Mouse (Mus musculus) midbrain, embryonic 14.5 days (tissue): ENCODE data around the gene Cyp2d9. TPM values are rescaled to one million over a fixed set of nuclear protein-coding genes. Genes with fewer than 3 reads are reported as not detected.
"Not testable (repeated sequence)": the region's sequence is repeated elsewhere in the genome, so short reads cannot be mapped to it uniquely, and the experiment has no call there.

ENCODE experiments used
- ATAC-seq: fragments of 200-750 bp; cut with Nextera tagmentation; 2 replicates; pipeline ENCODE4 v1.8.0; 2017; ENCODE audit warnings: moderate number of reproducible peaks, moderate library complexity; ENCODE audit not compliant: low FRiP score, low TSS enrichment
- DNase-seq: peaks from one replicate; pipeline ENCODE4 v3.0.0-alpha.2; 2015
- H3K27ac ChIP-seq: fragments of 300-500 bp; sonication (generic); replicated peaks from 2 replicates; pipeline ENCODE4 v1.5.1; 2014; ENCODE audit warnings: mild to moderate bottlenecking, low read depth, low read length, moderate library complexity
- H3K27me3 ChIP-seq: fragments of 300-500 bp; sonication (generic); 2 replicates; pipeline ENCODE4 v1.6.1; 2014; ENCODE audit warnings: low read length, control low read depth, mixed read lengths; ENCODE audit not compliant: control insufficient read depth, insufficient read depth
- H3K36me3 ChIP-seq: fragments of 300-500 bp; sonication (generic); 2 replicates; pipeline ENCODE4 v1.6.1; 2014; ENCODE audit warnings: low read length, control low read depth; ENCODE audit not compliant: control insufficient read depth, insufficient read depth
- H3K4me1 ChIP-seq: fragments of 300-500 bp; sonication (generic); 2 replicates; pipeline ENCODE4 v1.6.1; 2014; ENCODE audit warnings: mild to moderate bottlenecking, antibody characterized with exemption, low read length, control low read depth; ENCODE audit not compliant: control insufficient read depth, insufficient read depth
- H3K4me2 ChIP-seq: fragments of 300-500 bp; sonication (generic); 2 replicates; pipeline ENCODE4 v1.6.1; 2014; ENCODE audit warnings: mild to moderate bottlenecking, low read length, moderate library complexity
- H3K4me3 ChIP-seq: fragments of 300-500 bp; sonication (generic); replicated peaks from 2 replicates; pipeline ENCODE4 v1.5.1; 2014; ENCODE audit warnings: low read depth, low read length
- H3K9ac ChIP-seq: fragments of 300-500 bp; sonication (generic); replicated peaks from 2 replicates; pipeline ENCODE4 v1.6.1; 2014; ENCODE audit warnings: mild to moderate bottlenecking, low read length, moderate library complexity
- H3K9me3 ChIP-seq: fragments of 300-500 bp; sonication (generic); 2 replicates; pipeline ENCODE4 v1.6.1; 2016; ENCODE audit warnings: low read length, control low read depth, mixed read lengths; ENCODE audit not compliant: control insufficient read depth
- WGBS: fragments of 180-500 bp; shearing (Covaris S2); extraction: QIAGEN DNeasy Blood & Tissue Kit; methylation state at CpG from one replicate; pipeline ENCODE4 v1.1.7; 2014; 5-methylcytosine and 5-hydroxymethylcytosine counted together
- polyA plus RNA-seq: library from polyadenylated mRNA; unstranded; fragments of >200 nt; fragmentation: Nextera tagmentation; extraction: Ambion mirVana; gene quantifications from 2 replicates; pipeline ENCODE4 v1.2.1, GENCODE M21; 2014

Gene Cyp2d9
- not detected in 2 replicates for polyA plus RNA-seq

DNA sequence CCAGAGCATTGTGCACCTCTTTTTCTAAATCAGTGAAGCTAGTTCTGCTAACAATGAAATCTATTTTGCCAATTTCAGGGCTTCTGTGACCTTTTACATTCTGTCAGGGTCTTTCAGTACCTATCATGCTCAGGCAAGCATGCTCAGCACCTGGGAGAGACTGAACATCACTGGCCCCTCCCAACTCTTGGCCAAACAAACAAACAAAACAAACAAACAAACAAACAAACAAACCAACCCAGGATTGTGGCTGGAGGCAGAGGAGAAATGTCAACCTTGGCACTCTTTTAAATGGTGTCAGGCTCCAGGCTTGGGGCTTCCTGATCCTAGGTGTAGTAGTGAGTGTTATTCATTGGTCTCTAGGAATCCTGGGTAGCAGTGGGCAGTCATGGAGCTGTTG, at the start of gene Cyp2d9:
Cyp2d9 (plus strand) TSS at position 301 of the 400 bp plus-strand sequence.
- Histone ChIP-seq H3K27ac (no peak within 1 kb of the TSS), H3K36me3 (no peaks in the 10 kb centered on the region), H3K9ac (no peak within 1 kb of the TSS), H3K4me3 (no peak within 1 kb of the TSS), H3K4me2 (no peak within 1 kb of the TSS), H3K27me3 (no peaks in the 10 kb centered on the region), H3K4me1 (no peaks in the 10 kb centered on the region), H3K9me3 (peaks cover 18% of the 10 kb centered on the region)
- ATAC-seq (no peak), DNase-seq (no peak)

DNA sequence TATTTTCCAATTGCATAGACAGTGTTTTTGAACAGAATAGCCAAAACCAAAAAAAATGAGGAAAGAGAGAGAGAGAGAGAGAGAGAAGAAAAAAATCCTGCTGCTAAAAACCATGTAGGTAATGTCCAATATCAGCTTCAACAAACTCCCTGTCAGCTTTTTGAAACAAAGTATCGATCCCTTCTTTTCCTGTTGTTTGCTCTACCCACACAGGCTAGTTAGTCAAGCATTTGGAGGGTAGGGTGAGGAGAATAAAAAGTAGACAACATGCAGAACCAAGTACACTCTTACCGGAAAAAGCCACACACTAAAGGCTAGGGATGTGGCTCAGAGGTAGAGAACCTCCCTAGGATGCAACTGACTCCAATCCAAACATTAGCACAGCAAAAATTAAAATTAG, 47.5 kb upstream of the Cyp2d9 start:
- no peak overlapping the region for H3K4me3 ChIP-seq
- no peaks in the 10 kb centered on the region for H3K27me3 ChIP-seq
- peaks cover 4% of the 10 kb centered on the region for H3K4me1 ChIP-seq
- 95% methylated on average over 2 of the region's 2 CpGs for WGBS
- H3K9ac ChIP-seq: no peak overlapping the region
- ATAC-seq: no peak
- no peaks in the 10 kb centered on the region for H3K9me3 ChIP-seq
- no peaks in the 10 kb centered on the region for H3K36me3 ChIP-seq
- H3K4me2 ChIP-seq: no peak overlapping the region
- no peak for DNase-seq
- no peak overlapping the region for H3K27ac ChIP-seq

DNA sequence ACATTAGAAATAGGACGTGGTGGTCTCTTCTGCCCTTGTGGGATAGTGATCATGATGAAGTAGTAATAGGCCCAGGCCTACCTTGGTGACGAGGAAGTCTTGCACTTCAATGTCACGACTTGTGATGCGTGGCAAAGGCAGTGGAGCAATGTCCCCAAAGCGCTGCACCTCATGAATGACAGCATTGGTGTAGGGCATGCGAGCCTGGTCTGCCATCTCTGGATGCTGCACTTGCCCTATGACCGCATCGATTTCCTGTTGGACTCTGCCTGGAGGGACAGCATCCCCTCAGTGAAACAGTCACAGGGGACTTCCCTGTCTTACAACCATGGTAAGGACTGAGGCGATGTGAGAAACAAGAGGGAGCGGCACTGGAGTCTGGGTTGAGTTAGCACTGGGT, 43.3 kb upstream of the Cyp2d9 start:
- H3K27ac ChIP-seq, ATAC-seq: not testable (repeated sequence)
- WGBS: 94% methylated on average over 10 of the region's 10 CpGs

DNA sequence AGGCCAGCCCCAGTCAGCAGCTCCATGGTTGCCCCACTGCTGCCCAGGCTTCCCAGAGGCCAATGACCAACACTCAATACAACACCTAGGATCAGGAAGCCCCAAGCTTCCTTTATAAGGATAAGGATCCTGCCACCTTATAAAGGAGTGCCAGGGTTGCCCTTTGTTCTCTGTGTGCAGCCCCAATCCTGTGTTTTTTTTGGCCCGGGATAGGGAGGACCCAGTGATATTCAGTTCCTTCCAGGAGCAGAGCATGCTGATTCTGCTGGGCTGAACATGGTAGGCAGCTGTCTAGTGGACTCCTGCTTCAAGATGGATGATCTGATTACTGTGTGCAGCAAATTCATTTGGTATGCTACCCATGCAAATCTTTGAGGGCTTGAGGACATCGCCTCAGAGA, 39.3 kb upstream of the Cyp2d9 start, which contains the start of gene Cyp2d11:
Cyp2d11 (minus strand) TSS at position 101 of the 400 bp plus-strand sequence.
- H3K27me3 ChIP-seq, H3K4me2 ChIP-seq, H3K36me3 ChIP-seq, H3K27ac ChIP-seq, H3K4me3 ChIP-seq, H3K9ac ChIP-seq, DNase-seq, H3K4me1 ChIP-seq, H3K9me3 ChIP-seq, ATAC-seq: not testable (repeated sequence)
- whole genome bisulfite sequencing: 91% methylated on average over 2 of the region's 2 CpGs

More for the DNA sequence above, 43.3 kb upstream of the Cyp2d9 start:
- H3K9ac ChIP-seq, H3K27me3 ChIP-seq, H3K4me3 ChIP-seq, H3K9me3 ChIP-seq, H3K4me2 ChIP-seq, H3K36me3 ChIP-seq, DNase-seq, H3K4me1 ChIP-seq: not testable (repeated sequence)

DNA sequence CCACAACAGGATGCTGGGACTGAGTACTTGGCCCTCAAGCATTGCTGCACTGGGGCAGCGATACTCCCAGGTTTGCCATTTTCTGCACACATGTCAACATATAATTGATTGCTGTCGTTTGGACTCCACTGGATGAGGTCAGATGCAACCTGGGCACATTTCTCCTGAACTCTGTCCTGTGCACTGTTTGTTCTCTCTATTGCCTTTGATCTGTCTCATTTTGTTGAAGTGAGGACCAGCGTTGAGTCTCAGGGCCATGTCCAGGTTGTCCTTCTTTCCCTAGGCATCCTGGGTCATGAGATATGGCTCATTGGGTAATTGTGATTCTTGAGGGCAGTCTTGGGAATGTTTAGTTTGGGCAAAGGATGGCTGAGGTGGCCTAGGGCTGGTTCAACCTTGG, 37.3 kb upstream of the Cyp2d9 start:
- not testable (repeated sequence) for H3K4me1 ChIP-seq, H3K27me3 ChIP-seq, H3K9me3 ChIP-seq, H3K4me3 ChIP-seq, H3K27ac ChIP-seq, H3K9ac ChIP-seq, ATAC-seq, H3K4me2 ChIP-seq, H3K36me3 ChIP-seq, DNase-seq
- WGBS: 88% methylated on average over 3 of the region's 3 CpGs

DNA sequence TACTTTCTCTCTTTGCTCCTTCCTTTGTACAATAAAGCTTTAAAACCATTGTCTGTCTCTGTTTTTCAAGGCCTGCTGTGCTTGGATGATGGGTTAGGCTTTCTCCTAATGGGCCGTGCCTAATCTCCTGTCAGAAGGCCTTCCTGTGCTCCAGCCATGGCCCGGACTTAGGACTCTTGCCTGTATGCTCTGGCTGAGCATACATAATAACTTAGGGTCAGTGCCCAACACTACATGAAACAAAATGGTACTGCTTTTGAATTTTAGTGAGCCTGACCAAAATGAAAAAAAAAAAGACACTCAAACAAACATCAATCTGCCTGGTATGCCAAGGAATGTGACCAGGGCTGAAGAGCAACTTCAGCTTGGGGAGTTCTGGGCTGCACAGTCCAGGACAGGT, 31.7 kb upstream of the Cyp2d9 start:
- Histone ChIP-seq H3K9ac (no peak overlapping the region), H3K4me3 (no peak overlapping the region), H3K27ac (no peak overlapping the region), H3K27me3 (no peaks in the 10 kb centered on the region), H3K4me2 (no peak overlapping the region), H3K9me3 (no peaks in the 10 kb centered on the region), H3K36me3 (no peaks in the 10 kb centered on the region), H3K4me1 (no peaks in the 10 kb centered on the region)
- no peak for DNase-seq
- no peak for ATAC-seq
- 18% methylated on average over 2 of the region's 2 CpGs for WGBS

DNA sequence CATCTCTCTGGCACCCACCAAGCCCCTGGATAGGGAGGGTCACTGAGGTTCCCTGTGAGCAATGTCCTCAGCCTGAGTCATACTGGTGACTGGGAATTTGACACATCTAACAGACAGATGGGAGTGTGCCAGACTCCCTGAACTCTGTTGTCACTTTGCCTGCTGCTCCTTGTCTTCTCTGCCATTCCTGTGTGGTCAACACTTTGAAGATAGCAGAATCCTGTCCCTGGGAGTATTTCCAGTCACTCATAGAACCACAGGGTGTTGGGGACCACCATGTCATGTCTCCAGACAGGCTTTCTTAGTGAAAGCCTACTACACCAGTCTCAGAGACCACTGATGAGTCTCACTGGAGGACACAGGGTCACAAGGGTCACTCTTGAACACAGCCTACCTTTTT, 31.1 kb upstream of the Cyp2d9 start:
- no peaks in the 10 kb centered on the region for H3K4me1 ChIP-seq
- H3K9me3 ChIP-seq: no peaks in the 10 kb centered on the region
- no peak overlapping the region for H3K27ac ChIP-seq
- H3K36me3 ChIP-seq: no peaks in the 10 kb centered on the region
- no peak for DNase-seq
- no peak overlapping the region for H3K4me3 ChIP-seq
- no peak for ATAC-seq
- H3K4me2 ChIP-seq: no peak overlapping the region
- H3K27me3 ChIP-seq: no peaks in the 10 kb centered on the region
- no peak overlapping the region for H3K9ac ChIP-seq

DNA sequence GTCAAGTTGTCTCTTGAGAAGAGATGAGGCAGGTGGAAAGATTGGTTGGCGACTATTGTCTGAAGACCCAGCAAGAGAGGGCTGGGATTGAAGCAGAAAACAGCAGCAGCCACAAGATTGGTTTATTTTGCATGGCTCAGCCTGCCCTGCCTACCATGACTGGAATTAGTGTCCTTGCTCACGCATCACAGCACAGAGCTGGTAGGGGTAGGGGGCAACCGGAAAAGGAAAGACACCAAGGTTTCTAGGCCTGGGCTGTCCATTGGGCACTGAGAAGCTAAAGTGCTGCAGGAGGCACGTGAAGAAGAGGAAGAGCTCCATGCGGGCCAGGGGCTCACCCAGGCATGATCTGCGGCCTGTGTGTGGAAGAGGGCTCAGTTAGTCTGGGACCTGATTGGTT, 30.5 kb upstream of the Cyp2d9 start:
- H3K4me1 ChIP-seq: no peaks in the 10 kb centered on the region
- H3K4me2 ChIP-seq: no peak overlapping the region
- no peaks in the 10 kb centered on the region for H3K27me3 ChIP-seq
- ATAC-seq (no peak), DNase-seq (no peak)
- 87% methylated on average over 6 of the region's 6 CpGs for WGBS
- no peaks in the 10 kb centered on the region for H3K9me3 ChIP-seq
- no peak overlapping the region for H3K4me3 ChIP-seq
- H3K36me3 ChIP-seq: no peaks in the 10 kb centered on the region
- no peak overlapping the region for H3K27ac ChIP-seq
- H3K9ac ChIP-seq: no peak overlapping the region

DNA sequence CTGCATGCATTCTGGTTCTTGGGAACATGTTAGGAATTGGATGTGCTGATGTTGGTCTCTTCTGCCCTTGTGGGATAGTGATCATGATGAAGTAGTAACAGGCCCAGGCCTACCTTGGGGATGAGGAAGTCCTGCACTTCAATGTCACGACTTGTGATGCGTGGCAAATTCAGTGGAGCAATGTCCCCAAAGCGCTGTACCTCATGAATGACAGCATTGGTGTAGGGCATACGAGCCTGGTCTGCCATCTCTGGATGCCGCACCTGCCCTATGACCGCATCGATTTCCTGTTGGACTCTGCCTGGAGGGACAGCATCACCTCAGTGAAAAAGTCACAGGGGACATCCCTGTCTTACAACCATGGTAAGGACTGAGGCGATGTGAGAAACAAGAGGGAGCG, 29.6 kb upstream of the Cyp2d9 start:
- Histone ChIP-seq H3K4me3 (no peak overlapping the region), H3K27me3 (no peaks in the 10 kb centered on the region), H3K4me2 (no peak overlapping the region), H3K9ac (no peak overlapping the region), H3K36me3 (no peaks in the 10 kb centered on the region), H3K4me1 (no peaks in the 10 kb centered on the region), H3K27ac (no peak overlapping the region), H3K9me3 (no peaks in the 10 kb centered on the region)
- ATAC-seq (no peak), DNase-seq (no peak)
- WGBS: 97% methylated on average over 9 of the region's 9 CpGs
